Mouse (Mus musculus) brain, adult 2 months (tissue): Measurements from ENCODE around the gene Sec31b.

ENCODE experiments used
- DNase-seq: peaks from one replicate; pipeline ENCODE4 v3.0.0; 2011; ENCODE audit warnings: low read depth, low spot score

Sec31b gene

DNA sequence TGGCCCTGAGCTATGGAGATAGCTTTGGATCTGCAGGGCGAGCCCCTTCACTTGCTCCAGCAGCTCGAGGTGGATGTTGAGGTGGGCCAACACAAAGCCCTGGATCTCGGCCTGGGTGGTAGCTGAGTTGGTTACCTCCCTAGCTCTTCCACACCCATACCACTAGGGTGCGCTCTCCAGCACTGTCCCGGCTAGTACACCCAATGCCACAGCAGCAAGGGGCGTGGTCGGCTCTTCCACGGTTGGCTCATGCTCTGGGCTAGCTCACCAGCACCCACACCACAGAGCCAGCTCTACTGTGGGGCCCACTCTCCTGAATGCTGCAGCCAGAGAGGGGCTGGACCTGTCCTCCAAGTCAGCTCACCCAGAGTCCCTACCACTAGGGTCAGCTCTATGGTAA is 58.4 kb downstream of the Sec31b start:
- peak; percentile 7 for DNase-seq

GRCm38 (mm10) chr19:44476541-44476940 is 69.1 kb downstream of the Sec31b start:
- peak; percentile 12 for DNase-seq

- DNase-seq, result no peak
Measured at GRCm38 (mm10) chr19:44475268-44475667, 70.4 kb downstream of the Sec31b start.

- peak; percentile 69 for DNase-seq
Measured at GRCm38 (mm10) chr19:44474158-44474557, 71.5 kb downstream of the Sec31b start.
